Mouse (Mus musculus) lung, embryonic 16.5 days (tissue): Measurements from ENCODE around the gene Col19a1. TPM values are rescaled to one million over a fixed set of nuclear protein-coding genes. Genes with fewer than 3 reads are reported as not detected.
A peak's percentile ranks its signal among the peaks of the same experiment; 100 is the strongest.

ENCODE experiments used
- ATAC-seq: fragments of 200-750 bp; cut with Nextera tagmentation; 2 replicates; pipeline ENCODE4 v1.8.0; 2017; ENCODE audit warnings: low read depth, mild to moderate bottlenecking, moderate library complexity
- H3K27ac ChIP-seq: fragments of 300-500 bp; sonication (generic); 2 replicates; pipeline ENCODE4 v1.5.1; 2014; ENCODE audit warnings: mild to moderate bottlenecking, control low read depth, low read length
- H3K27me3 ChIP-seq: fragments of 300-500 bp; sonication (generic); 2 replicates; pipeline ENCODE4 v1.6.1; 2014; ENCODE audit warnings: low read depth, low read length, mixed read lengths; ENCODE audit not compliant: control insufficient read depth, insufficient read depth
- H3K36me3 ChIP-seq: fragments of 300-500 bp; sonication (generic); 2 replicates; pipeline ENCODE4 v1.6.1; 2014; ENCODE audit warnings: low read length; ENCODE audit not compliant: control insufficient read depth, insufficient read depth
- H3K4me1 ChIP-seq: fragments of 300-500 bp; sonication (generic); replicated peaks from 2 replicates; pipeline ENCODE4 v1.6.1; 2014; ENCODE audit warnings: low read length, mixed read lengths; ENCODE audit not compliant: control insufficient read depth, insufficient read depth
- H3K4me2 ChIP-seq: fragments of 300-500 bp; sonication (generic); 2 replicates; pipeline ENCODE4 v1.6.1; 2014; ENCODE audit warnings: low read depth, low read length, control low read depth
- H3K4me3 ChIP-seq: fragments of 300-500 bp; sonication (generic); 2 replicates; pipeline ENCODE4 v1.5.1; 2014; ENCODE audit warnings: mild to moderate bottlenecking, low read length, control low read depth
- H3K9ac ChIP-seq: fragments of 300-500 bp; sonication (generic); 2 replicates; pipeline ENCODE4 v1.6.1; 2014; ENCODE audit warnings: low read length, control low read depth
- H3K9me3 ChIP-seq: fragments of 300-500 bp; sonication (generic); 2 replicates; pipeline ENCODE4 v1.6.1; 2016; ENCODE audit warnings: low read length; ENCODE audit not compliant: control insufficient read depth
- WGBS: fragments of 180-500 bp; shearing (Covaris S2); extraction: QIAGEN DNeasy Blood & Tissue Kit; methylation state at CpG from one replicate; pipeline ENCODE4 v1.1.7; 2014; 5-methylcytosine and 5-hydroxymethylcytosine counted together
- polyA plus RNA-seq: library from polyadenylated mRNA; unstranded; fragments of >200 nt; fragmentation: Nextera tagmentation; extraction: Ambion mirVana; gene quantifications from 2 replicates; pipeline ENCODE4 v1.2.1, GENCODE M21; 2015

The Col19a1 gene
- polyA plus RNA-seq, 1 experiment from 2014 or later: 0.14 TPM

GRCm38 (mm10) chr1:24249105-24249664 lies 338.1 kb downstream of the Col19a1 start:
- no peak overlapping the region for H3K9ac ChIP-seq

GRCm38 (mm10) chr1:24248294-24249104 lies 338.8 kb downstream of the Col19a1 start:
- Histone ChIP-seq H3K4me3 (no peak overlapping the region), H3K27me3 (no peaks in the 10 kb centered on the region), H3K4me1 (no peaks in the 10 kb centered on the region), H3K36me3 (no peaks in the 10 kb centered on the region), H3K9ac (no peak overlapping the region), H3K9me3 (no peaks in the 10 kb centered on the region), H3K27ac (no peak overlapping the region), H3K4me2 (no peak overlapping the region)
- ATAC-seq: no peak
- 50% methylated on average over 10 of the region's 10 CpGs for WGBS

More at GRCm38 (mm10) chr1:24249105-24249664, 338.1 kb downstream of the Col19a1 start:
- H3K27ac ChIP-seq: no peak overlapping the region
- ATAC-seq: peak; percentile 73; the same call in 1 of the 2 replicates
- no peaks in the 10 kb centered on the region for H3K4me1 ChIP-seq
- H3K9me3 ChIP-seq: no peaks in the 10 kb centered on the region
- H3K4me2 ChIP-seq: no peak overlapping the region
- H3K4me3 ChIP-seq: no peak overlapping the region
- 52% methylated on average over 3 of the region's 3 CpGs for WGBS
- no peaks in the 10 kb centered on the region for H3K36me3 ChIP-seq
- no peaks in the 10 kb centered on the region for H3K27me3 ChIP-seq

- Histone ChIP-seq H3K27me3 (no peaks in the 10 kb centered on the region), H3K36me3 (no peaks in the 10 kb centered on the region), H3K4me1 (no peaks in the 10 kb centered on the region), H3K27ac (no peak overlapping the region), H3K9ac (no peak overlapping the region), H3K4me2 (no peak overlapping the region), H3K9me3 (no peaks in the 10 kb centered on the region), H3K4me3 (no peak overlapping the region)
- no peak for ATAC-seq
- WGBS: 73% methylated on average over 13 of the region's 13 CpGs
Observed at GRCm38 (mm10) chr1:24245700-24246375, 341.4 kb downstream of the Col19a1 start.

GRCm38 (mm10) chr1:24244931-24245330 lies 342.3 kb downstream of the Col19a1 start:
- no peaks in the 10 kb centered on the region for H3K36me3 ChIP-seq
- H3K9me3 ChIP-seq: no peaks in the 10 kb centered on the region
- no peak overlapping the region for H3K4me3 ChIP-seq
- no peaks in the 10 kb centered on the region for H3K27me3 ChIP-seq
- no peak for ATAC-seq
- H3K4me2 ChIP-seq: no peak overlapping the region
- no peaks in the 10 kb centered on the region for H3K4me1 ChIP-seq
- WGBS: 70% methylated on average over 10 of the region's 10 CpGs
- no peak overlapping the region for H3K9ac ChIP-seq
- no peak overlapping the region for H3K27ac ChIP-seq

GRCm38 (mm10) chr1:24240039-24240691 lies 347.1 kb downstream of the Col19a1 start:
- 81% methylated on average over 8 of the region's 8 CpGs for WGBS

GRCm38 (mm10) chr1:24236330-24236729 lies 350.9 kb downstream of the Col19a1 start:
- Histone ChIP-seq H3K27me3 (no peaks in the 10 kb centered on the region), H3K4me2 (no peak overlapping the region), H3K36me3 (no peaks in the 10 kb centered on the region), H3K4me1 (peaks cover 3% of the 10 kb centered on the region; the same call in 1 of the 2 replicates), H3K9me3 (no peaks in the 10 kb centered on the region), H3K9ac (no peak overlapping the region), H3K27ac (no peak overlapping the region), H3K4me3 (no peak overlapping the region)
- no peak for ATAC-seq
- 22% methylated on average over 1 of the region's 1 CpGs for WGBS

More at GRCm38 (mm10) chr1:24240039-24240691, 347.1 kb downstream of the Col19a1 start:
- no peak for ATAC-seq
- H3K36me3 ChIP-seq: no peaks in the 10 kb centered on the region
- no peak overlapping the region for H3K9ac ChIP-seq
- no peak overlapping the region for H3K27ac ChIP-seq
- H3K9me3 ChIP-seq: no peaks in the 10 kb centered on the region
- no peak overlapping the region for H3K4me3 ChIP-seq
- H3K27me3 ChIP-seq: no peaks in the 10 kb centered on the region
- H3K4me1 ChIP-seq: no peaks in the 10 kb centered on the region
- no peak overlapping the region for H3K4me2 ChIP-seq

GRCm38 (mm10) chr1:24231504-24232270 lies 355.6 kb downstream of the Col19a1 start:
- Histone ChIP-seq H3K27ac (no peak overlapping the region), H3K4me1 (peaks cover 15% of the 10 kb centered on the region), H3K4me2 (no peak overlapping the region), H3K27me3 (no peaks in the 10 kb centered on the region), H3K36me3 (no peaks in the 10 kb centered on the region), H3K4me3 (no peak overlapping the region), H3K9me3 (no peaks in the 10 kb centered on the region), H3K9ac (no peak overlapping the region)
- no peak for ATAC-seq
- 75% methylated on average over 3 of the region's 3 CpGs for WGBS

GRCm38 (mm10) chr1:24230428-24230827 lies 356.8 kb downstream of the Col19a1 start:
- 14% methylated on average over 8 of the region's 8 CpGs for WGBS
- Histone ChIP-seq H3K4me3 (no peak overlapping the region), H3K27ac (peak overlapping the region; percentile 13; the same call in 1 of the 2 replicates), H3K9ac (0 out of 2 replicates have a peak overlapping the region, but pooled peaks have one; percentile 28), H3K9me3 (no peaks in the 10 kb centered on the region), H3K4me2 (peak overlapping the region; percentile 17; the same call in 1 of the 2 replicates), H3K27me3 (no peaks in the 10 kb centered on the region), H3K4me1 (peaks cover 20% of the 10 kb centered on the region), H3K36me3 (no peaks in the 10 kb centered on the region)
- ATAC-seq: peak; percentile 35; the same call in 1 of the 2 replicates
